Mouse (Mus musculus) right cerebral cortex, postnatal 4 days (tissue): ENCODE results near the gene Zic5.

ENCODE experiments used
- DNase-seq: peaks from one replicate; pipeline ENCODE4 v3.0.0-alpha.2; 2022

The Zic5 gene

GRCm38 (mm10) chr14:122479461-122480109, 14.1 kb upstream of the Zic5 start:
- DNase-seq: no peak

DNA sequence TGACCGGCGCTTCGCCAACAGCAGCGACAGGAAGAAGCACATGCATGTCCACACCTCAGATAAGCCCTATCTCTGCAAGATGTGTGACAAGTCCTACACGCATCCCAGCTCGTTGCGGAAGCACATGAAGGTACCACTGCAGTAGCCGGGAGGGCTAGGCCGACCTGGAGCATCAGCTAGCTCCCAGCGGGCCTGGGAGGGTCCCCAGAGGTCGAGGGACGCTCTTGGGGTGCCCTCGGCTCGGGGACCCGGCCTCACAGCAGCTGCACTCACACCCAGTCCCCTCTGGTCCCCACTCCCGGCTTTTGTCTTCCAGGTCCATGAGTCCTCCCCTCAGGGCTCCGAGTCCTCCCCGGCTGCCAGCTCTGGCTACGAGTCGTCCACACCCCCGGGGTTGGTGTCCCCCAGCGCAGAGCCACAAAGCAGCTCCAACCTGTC, 13.1 kb upstream of the Zic5 start:
- DNase-seq: no peak

- DNase-seq: no peak
Observed at GRCm38 (mm10) chr14:122477971-122478573, 12.6 kb upstream of the Zic5 start.

DNA sequence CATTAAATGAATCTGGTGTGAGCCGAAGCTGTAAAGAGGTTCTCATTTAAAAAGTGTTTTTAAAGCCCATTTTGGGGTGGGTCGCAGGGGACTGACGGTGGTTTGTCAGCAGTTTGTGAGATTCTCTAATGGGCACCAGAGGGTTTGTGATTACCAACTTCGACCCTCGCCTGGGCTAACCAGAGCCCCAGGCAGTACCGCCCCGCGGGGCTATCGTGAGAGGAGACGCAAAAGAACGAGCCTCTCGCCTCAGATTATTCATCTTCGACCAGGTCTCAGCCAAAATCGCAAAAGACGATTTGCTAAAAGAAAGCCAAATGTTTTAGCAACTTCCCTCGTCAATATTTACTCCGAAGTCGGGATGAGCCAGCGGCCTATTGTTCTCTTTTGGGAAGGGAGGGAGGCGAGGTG, 11.8 kb upstream of the Zic5 start:
- DNase-seq: no peak

DNA sequence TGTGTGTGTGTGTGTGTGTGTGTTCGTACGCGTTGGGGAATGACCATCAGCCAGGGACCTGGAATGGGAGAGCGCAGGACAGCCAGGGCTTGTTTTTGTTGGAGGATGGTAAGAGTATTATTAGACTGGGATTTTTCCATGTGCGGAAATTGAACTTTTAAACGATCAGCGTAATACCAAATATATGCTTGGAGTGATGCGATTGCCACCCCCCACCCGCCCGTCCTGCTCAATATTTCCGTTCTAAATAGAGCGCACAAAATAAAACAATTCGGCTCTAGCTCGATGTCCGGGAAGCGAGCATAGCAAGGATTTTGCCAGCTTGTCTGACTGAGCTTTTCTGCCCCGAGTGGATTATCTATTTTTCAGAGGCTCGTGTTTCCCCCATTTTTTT, 11.3 kb upstream of the Zic5 start:
- no peak for DNase-seq

DNA sequence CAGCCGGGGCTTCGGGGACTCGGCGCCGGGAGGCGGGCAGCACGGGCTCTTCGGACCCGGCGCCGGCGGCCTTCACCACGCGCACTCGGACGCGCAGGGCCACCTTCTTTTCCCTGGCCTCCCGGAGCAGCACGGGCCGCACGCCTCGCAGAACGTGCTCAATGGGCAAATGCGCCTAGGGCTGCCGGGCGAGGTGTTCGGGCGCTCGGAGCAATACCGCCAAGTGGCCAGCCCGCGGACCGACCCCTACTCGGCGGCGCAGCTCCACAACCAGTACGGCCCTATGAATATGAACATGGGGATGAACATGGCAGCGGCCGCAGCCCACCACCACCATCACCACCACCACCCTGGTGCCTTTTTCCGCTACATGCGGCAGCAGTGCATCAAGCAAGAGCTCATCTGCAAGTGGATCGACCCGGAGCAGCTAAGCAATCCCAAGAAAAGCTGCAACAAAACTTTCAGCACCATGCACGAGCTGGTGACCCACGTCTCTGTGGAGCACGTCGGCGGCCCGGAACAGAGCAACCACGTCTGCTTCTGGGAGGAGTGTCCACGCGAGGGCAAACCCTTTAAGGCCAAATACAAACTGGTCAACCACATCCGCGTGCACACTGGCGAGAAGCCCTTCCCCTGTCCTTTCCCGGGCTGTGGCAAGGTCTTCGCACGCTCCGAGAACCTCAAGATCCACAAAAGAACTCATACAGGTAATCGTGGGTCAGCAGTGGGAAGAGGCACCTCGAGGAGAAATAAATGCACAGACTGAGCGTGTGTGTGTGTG, 10.8 kb upstream of the Zic5 start:
- DNase-seq: no peak

DNA sequence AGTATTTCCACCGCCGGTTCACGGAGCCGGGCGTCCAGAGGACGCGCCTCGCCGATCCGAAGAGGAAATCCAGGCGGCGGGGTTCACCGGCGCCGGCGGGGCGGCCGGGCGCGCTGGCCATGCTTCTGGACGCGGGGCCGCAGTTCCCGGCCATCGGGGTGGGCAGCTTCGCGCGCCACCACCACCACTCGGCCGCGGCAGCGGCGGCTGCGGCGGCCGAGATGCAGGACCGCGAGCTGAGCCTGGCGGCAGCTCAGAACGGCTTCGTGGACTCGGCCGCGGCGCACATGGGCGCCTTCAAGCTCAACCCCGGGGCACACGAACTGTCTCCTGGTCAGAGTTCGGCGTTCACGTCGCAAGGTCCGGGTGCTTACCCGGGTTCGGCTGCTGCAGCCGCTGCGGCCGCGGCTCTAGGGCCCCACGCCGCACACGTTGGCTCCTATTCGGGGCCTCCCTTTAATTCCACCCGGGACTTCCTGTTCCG, 10.1 kb upstream of the Zic5 start:
- no peak for DNase-seq

DNA sequence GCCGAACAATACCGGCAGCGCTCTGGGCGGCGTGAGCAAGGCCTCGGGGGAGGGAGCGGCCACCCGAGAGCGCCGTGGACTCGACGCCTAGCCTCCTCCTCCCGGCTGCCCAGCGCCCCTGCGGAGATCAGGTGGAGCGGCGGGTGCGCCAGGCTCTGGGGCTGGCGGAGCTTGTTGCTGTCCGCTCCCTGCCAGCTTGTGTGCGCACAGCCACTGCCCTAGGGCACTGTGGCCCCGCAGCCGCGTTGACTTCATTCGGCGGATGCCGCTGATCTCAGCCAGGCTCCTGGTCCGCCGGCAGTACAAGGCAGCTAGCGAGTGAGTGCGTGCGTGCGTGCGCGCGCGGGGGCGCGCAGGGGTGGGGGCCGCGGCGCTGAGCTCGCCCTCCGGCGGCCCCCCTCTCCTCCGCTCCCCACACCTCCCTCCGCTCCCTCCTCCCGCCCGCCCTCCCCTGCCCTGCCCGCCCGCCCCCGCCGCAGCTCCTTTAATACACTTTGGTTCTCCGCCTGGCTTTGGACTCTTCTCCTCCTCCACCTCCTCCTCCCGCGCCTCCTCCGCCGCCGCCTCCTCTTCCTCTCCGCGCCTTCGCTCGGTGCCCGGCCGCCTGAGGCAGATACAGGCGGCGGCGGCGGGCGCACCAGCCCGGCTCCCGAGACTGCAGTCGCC, 9.5 kb upstream of the Zic5 start, which contains the start of gene Zic2:
Gene Zic2, plus strand, starts transcription at position 545 of the 666 bp plus-strand sequence.
- DNase-seq: peak; percentile 63

GRCm38 (mm10) chr14:122474041-122474890, 8.8 kb upstream of the Zic5 start:
- no peak for DNase-seq

DNA sequence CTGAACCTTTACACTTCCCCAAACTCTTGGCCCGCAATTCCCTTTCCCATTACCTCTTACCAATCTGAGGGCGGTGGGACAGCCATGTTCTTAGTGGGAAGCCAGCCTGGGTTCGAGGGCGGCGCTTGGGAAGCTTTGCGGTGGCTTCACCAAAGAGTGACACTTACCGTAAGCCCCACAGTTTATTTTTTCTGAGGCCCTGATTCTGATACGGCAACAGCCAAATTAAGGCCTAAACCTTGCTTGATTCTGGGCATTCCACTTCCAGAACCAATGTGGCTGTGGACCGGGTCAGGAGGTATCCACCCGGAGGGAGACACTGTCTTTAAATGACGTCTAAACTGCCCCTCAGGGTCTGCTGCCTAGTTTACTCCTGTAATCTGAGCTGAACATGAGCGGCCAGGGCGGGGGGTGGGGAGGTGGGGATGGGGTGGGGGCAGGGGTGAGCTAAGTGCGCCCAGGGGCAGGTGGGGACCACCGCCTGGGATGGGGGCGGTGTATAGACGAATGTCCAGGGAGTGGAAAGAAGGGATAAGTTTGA, 7.8 kb upstream of the Zic5 start:
- DNase-seq: no peak

DNA sequence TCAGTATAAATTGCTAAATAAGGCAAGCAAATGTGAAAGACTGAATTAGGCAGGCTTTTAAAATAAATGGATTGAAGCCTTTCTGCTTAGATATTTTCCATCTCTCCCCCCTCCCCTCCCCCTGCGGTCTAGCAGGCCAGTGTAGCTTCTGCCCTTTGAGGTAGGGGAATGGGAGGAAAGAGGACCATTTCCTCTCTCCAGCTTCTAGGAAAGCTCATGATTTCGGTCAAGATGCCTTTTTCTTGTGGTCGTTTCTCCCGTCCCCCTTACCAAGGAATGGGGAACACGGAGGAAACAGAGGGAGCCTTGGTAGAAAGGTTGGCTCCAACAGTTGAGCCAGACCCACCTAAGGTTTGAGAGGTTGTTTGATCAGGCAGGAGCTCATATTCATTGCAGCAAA, 7.2 kb upstream of the Zic5 start:
- no peak for DNase-seq

GRCm38 (mm10) chr14:122472161-122472560, 6.7 kb upstream of the Zic5 start:
- no peak for DNase-seq

DNA sequence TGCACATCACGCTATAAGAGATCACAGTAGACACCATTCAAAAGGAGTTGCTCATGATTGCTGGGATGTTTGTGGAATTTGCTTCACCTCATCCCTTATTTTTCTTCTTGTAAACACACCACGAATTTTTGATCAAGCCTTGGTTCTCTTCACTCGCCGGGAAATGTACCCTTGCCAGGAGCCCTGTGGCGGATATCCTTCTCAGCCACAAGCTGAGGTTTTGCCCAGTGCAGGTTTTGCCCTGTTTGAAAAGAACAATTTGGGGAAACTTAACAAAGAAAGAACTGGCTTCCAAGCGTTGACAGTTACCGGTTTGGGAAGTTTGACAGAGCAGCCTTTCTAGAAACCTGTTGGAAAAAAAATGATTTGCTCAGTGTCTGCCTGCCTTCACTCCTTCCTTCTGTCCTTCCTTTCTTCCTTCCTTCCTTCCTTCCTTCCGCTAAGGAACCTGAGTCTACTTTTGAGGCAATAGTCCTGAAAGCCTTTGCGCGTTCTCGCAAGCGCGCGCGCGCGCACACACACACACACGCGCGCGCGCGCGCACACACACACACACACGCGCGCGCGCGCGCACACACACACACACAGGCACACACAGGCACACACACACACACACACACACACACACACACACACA, 6.1 kb upstream of the Zic5 start:
- DNase-seq: no peak

DNA sequence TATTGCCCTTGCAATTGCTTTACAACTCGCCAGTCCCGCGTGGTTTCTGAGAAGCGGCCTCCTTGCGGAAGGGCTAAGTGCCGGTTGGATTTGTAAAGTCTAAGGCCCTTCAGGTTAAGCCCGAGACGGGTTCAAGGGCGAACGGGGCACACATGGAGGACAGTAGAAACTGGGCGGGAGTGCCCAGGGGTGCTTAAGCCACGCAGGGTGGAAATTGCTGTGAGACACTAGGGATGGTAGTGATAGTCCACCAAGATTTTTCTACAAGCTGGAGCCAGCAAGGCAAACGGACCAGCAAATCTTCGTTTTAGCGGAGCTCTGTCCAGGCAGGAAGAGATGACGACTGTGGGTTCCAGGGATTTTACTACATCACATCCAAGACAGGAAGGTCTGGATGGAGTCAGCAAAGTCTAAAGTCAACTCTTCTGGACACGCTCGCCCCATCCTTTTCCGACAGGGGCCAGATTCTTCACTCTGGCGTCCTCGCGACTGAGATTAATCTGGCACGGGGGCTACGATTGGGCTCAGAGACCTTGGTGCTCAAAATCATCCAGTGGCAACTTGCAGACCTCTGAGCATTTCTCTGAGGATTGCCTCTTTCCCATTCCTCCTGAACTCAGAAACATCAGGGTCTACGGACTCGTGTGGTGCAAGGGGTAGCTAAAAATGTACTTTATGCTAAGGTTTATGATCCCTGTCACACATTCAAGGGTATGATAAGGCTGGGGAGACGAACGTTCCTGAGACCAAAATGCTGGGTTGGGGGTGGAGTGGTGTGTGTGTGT, 3.7 kb upstream of the Zic5 start:
- DNase-seq: no peak

- DNase-seq: no peak
Observed at GRCm38 (mm10) chr14:122467926-122468841, 2.7 kb upstream of the Zic5 start.

DNA sequence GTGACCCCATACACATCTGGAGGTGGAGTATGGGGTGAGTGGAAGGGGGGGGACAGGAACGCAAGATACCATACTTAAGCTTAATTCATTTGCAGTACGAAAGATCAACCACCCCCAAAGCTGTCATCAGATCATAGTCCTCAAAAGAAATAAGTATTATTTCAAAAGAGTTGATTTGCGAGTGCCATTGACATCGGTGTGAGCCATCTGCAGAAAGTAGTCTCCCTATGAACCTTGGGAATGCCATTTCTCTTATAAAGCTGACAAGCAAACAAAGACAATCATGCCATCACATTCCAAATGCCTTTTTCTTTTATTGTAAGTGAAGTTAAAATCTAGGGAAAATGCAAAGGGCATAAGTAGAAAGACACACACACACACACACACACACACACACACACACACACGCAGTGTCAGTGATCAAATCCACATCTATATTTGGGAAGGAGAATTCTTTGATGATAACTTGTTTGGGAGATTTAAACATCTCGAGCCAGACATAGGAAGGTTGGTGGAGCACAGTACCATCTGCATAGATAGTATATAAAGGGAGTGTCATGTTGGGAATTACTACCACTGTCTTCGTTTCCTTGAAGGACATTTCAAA, 1.4 kb upstream of the Zic5 start:
- DNase-seq: no peak

- no peak for DNase-seq
Observed at GRCm38 (mm10) chr14:122465931-122466490, 534 bp upstream of the Zic5 start.

GRCm38 (mm10) chr14:122464351-122464762, 1.1 kb downstream of the Zic5 start:
- DNase-seq: no peak
